Mouse (Mus musculus): ENCODE measurements around the gene Slc25a15. TPM values are rescaled to one million over a fixed set of nuclear protein-coding genes. Genes with fewer than 3 reads are reported as not detected.

Gene Slc25a15
- polyA plus RNA-seq (2017; shearing (Covaris generic)) = 10 to 100 TPM in 1 of 2 experiments, 1 to 10 TPM in 1; 6.3 to 10.8 TPM

DNA sequence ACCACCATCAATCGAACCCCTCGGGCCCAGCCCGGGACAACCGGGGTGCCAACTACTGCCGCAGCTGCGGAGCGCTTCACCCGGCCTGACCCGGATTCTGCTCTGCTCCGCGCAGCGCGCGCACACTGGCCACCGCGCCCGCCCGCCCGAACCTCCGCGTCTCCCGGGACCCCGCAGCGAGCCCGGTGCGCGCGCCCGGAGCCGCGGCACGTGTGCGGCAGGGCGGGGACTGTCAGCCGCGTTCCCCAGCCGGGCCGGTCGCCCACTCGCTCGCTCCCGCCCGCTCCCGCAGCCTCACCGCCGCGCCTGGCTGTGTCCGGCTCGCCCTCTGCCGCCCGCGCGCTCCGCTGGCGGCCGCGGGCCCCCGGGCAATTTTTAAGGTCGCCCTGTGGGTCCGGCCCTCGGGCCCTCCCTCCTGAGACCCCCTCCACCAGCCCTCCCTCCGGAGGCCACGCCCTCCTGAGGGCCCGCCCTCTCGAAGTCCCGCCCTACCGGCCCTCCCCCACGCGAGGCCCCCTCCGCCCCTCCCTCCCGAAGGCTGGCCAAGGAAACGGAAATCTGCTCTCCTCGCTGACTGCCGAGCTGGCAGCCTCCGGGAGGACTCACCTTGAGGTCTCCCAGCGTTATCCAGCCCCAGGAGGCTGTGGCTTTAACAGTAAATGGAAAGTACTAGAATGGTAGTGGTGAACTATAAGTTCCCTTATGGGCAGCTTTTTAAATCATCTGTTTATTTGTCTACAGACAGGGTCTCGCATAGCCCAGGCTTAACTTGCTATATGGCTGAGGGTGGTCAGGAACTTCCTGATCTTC is at the start of gene Slc25a15:
Gene Slc25a15 (minus strand): TSS at position 456 of the 810 bp plus-strand sequence.

DNA sequence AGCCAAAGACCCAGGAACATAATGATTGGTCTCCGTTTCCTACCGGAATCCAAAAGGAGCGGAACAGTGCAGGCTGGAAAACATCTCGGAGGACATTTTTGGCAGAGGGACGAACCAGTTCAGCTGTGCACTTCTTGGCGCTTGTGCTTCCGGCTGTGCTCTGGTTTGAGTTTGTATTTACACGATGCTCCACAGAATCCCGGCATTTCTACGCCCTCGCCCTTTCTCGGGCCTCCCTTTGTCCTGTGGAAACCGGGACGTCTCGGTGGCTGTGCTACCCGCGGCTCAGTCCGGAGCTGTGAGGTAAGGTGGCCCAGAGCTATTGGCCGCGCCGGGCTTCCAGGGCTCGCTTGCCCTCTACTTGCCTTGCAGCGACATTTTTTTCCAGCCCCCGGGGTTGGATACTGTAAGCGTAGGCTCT is 12.9 kb upstream of the Slc25a15 start, which contains the start of gene Mrps31:
Gene Mrps31 (plus strand): TSS at position 80 of the 421 bp plus-strand sequence.

Other genes with a start within 250 kb of the Slc25a15 start
- gene Nek3, start 232.2 kb downstream of the Slc25a15 start, polyA plus RNA-seq (2017; shearing (Covaris generic)) = 1 to 10 TPM; 3.8 to 7.1 TPM
- 1 to 10 TPM; 1.8 to 7.9 TPM for gene Ckap2, start 212.8 kb downstream of the Slc25a15 start, polyA plus RNA-seq (2017; shearing (Covaris generic))
- 10 to 100 TPM; 37.0 to 49.8 TPM for gene Vps36, start 205.8 kb downstream of the Slc25a15 start, polyA plus RNA-seq (2017; shearing (Covaris generic))
- gene Thsd1, start 171.3 kb downstream of the Slc25a15 start, polyA plus RNA-seq (2017; shearing (Covaris generic)) = 1 to 10 TPM in 1 of 2 experiments, under 1 TPM in 1; 0.58 to 2.0 TPM
- gene Tpte, start 115.2 kb downstream of the Slc25a15 start, polyA plus RNA-seq (2017; shearing (Covaris generic)) = under 1 TPM in 1 of 2 experiments, not detected in 1; 0.18 TPM
- 10 to 100 TPM; 24.6 to 27.6 TPM for gene Mrps31, start 12.8 kb upstream of the Slc25a15 start, polyA plus RNA-seq (2017; shearing (Covaris generic))